Mouse (Mus musculus) cerebellum, adult 2 months (tissue): ENCODE data around the gene S1pr5.

ENCODE experiments used
- CTCF ChIP-seq: fragments of 200-500 bp; IDR thresholded peaks from 2 replicates; pipeline ENCODE4 v1.5.1; 2011; ENCODE audit warnings: low read depth, mild to moderate bottlenecking, control low read depth, low read length, moderate library complexity, borderline replicate concordance; ENCODE audit not compliant: insufficient read depth
- POLR2A ChIP-seq: fragments of 200-500 bp; IDR thresholded peaks from 2 replicates; pipeline ENCODE4 v1.6.1; 2011; ENCODE audit warnings: low read length, control low read depth, borderline replicate concordance; ENCODE audit not compliant: insufficient read depth

GRCm38 (mm10) chr9:21238733-21239464 lies 9.3 kb downstream of the S1pr5 start, which contains the start of gene Keap1:
- TF ChIP-seq CTCF (no peak), POLR2A (peak; percentile 46; the same call in 1 of the 2 replicates)
